Mouse (Mus musculus): ENCODE measurements around the gene Ptger1. TPM values are rescaled to one million over a fixed set of nuclear protein-coding genes. Genes with fewer than 3 reads are reported as not detected.

The Ptger1 gene
- polyA plus RNA-seq, 1 experiment = 0.58 TPM

GRCm38 (mm10) chr8:83660545-83660944, 5.9 kb upstream of the Ptger1 start:
- H3K9ac ChIP-seq (ENCODE audit: low read depth, poor library complexity, severe bottlenecking) = peak overlapping the region; percentile 21; the same call in 1 of the 2 replicates
- H3K36me3 ChIP-seq (ENCODE audit: control insufficient read depth, insufficient read depth, low read length, poor library complexity, severe bottlenecking) = 0 out of 2 replicates have a peak, but pooled peaks cover 3% of the 10 kb centered on the region
- H3K4me3 ChIP-seq (ENCODE audit: low read depth, low read length) = no peak overlapping the region; the same call in 1 of the 2 replicates

DNA sequence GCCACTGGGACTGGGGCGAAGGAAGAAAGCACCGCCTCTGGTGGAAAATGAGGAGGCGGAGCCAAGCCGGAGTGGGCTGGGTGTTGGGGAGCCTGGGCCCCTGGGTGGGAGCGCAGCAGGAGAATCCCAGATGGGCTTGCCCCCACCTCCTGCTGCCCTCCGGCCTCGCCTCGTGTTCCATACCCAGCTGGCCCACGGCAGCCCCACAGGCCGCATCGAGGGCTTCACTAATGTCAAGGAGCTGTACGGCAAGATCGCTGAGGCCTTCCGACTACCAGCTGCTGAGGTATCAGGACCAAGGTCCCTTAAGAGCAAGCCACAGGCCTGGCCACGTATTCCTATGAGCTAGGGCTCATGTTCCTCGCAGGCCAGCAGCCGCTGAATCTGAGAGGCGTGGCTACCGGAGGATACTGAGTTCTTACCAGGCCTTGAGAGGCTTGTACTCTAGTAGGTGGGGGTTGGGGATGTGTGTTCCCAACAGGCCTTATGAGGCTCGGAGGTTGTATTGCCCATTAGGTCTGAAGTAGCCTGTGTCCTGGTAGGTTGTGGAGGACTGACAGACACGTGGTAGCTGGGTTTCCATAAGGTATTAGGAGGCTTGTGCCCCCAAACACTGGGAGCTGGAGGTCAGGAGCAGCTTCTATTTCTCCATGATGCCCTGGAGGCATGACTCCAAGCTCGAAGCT, 5.3 kb upstream of the Ptger1 start:
- Histone ChIP-seq H3K4me1 (ENCODE audit: control insufficient read depth, insufficient read depth, low read length) (peaks cover 11% of the 10 kb centered on the region), H3K9me3 (replicated peaks; ENCODE audit: control insufficient read depth, insufficient read depth, low read length, poor library complexity, severe bottlenecking) (no peaks in the 10 kb centered on the region), H3K9ac (ENCODE audit: low read depth, poor library complexity, severe bottlenecking) (peak overlapping the region; percentile 21; the same call in 1 of the 2 replicates), H3K27ac (ENCODE audit: insufficient read depth, low read length) (no peak overlapping the region), H3K27me3 (ENCODE audit: control insufficient read depth, insufficient read depth, low read length, poor library complexity, severe bottlenecking) (no peaks in the 10 kb centered on the region), H3K4me3 (ENCODE audit: low read depth, low read length) (0 out of 2 replicates have a peak overlapping the region, but pooled peaks have one; percentile 2), H3K36me3 (ENCODE audit: control insufficient read depth, insufficient read depth, low read length, poor library complexity, severe bottlenecking) (0 out of 2 replicates have a peak, but pooled peaks cover 3% of the 10 kb centered on the region)
- TF ChIP-seq EP300 (IDR thresholded peaks at IDR 0.05; ENCODE audit: insufficient read depth, low read depth, low read length) = no peak
- no peak for TF ChIP-seq POLR2A (IDR thresholded peaks at IDR 0.05; ENCODE audit: insufficient read depth, low read length)
- TF ChIP-seq CTCF (IDR thresholded peaks at IDR 0.05; ENCODE audit: low read depth, low read length) = no peak

More at GRCm38 (mm10) chr8:83660545-83660944, 5.9 kb upstream of the Ptger1 start:
- Histone ChIP-seq H3K27me3 (ENCODE audit: control insufficient read depth, insufficient read depth, low read length, poor library complexity, severe bottlenecking) (no peaks in the 10 kb centered on the region), H3K27ac (ENCODE audit: insufficient read depth, low read length) (no peak overlapping the region), H3K9me3 (replicated peaks; ENCODE audit: control insufficient read depth, insufficient read depth, low read length, poor library complexity, severe bottlenecking) (no peaks in the 10 kb centered on the region), H3K4me1 (ENCODE audit: control insufficient read depth, insufficient read depth, low read length) (peaks cover 11% of the 10 kb centered on the region)
- TF ChIP-seq POLR2A (IDR thresholded peaks at IDR 0.05; ENCODE audit: insufficient read depth, low read length) = no peak
- no peak for TF ChIP-seq EP300 (IDR thresholded peaks at IDR 0.05; ENCODE audit: insufficient read depth, low read depth, low read length)
- TF ChIP-seq CTCF (IDR thresholded peaks at IDR 0.05; ENCODE audit: low read depth, low read length) = no peak

DNA sequence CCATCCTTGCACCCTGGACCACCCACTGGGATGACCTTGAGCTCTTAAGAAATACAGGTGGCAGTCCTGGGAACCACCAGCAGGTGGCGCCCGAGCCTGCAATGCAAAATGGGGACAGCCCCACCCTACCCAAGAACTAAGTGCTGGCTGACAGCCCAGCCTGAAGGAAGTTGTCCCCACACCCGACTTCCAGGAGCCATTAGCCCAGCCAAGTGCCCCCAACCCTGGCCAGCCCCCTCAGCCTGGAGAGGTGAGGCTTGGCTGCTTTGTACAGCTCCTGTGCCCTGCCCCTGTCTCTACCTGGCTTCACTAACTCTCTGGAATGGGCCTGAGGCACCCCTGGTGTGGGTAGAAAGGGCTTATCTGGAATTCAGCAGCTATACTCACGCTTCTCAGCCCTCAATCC, 4.1 kb upstream of the Ptger1 start:
- no peaks in the 10 kb centered on the region for H3K9me3 ChIP-seq (replicated peaks; ENCODE audit: control insufficient read depth, insufficient read depth, low read length, poor library complexity, severe bottlenecking)
- no peak overlapping the region for H3K4me3 ChIP-seq (ENCODE audit: low read depth, low read length)
- no peak overlapping the region for H3K27ac ChIP-seq (ENCODE audit: insufficient read depth, low read length)
- H3K27me3 ChIP-seq (ENCODE audit: control insufficient read depth, insufficient read depth, low read length, poor library complexity, severe bottlenecking) = no peaks in the 10 kb centered on the region
- 0 out of 2 replicates have a peak, but pooled peaks cover 3% of the 10 kb centered on the region for H3K36me3 ChIP-seq (ENCODE audit: control insufficient read depth, insufficient read depth, low read length, poor library complexity, severe bottlenecking)
- TF ChIP-seq POLR2A (IDR thresholded peaks at IDR 0.05; ENCODE audit: insufficient read depth, low read length) (no peak), CTCF (IDR thresholded peaks at IDR 0.05; ENCODE audit: low read depth, low read length) (peak; percentile 97), EP300 (IDR thresholded peaks at IDR 0.05; ENCODE audit: insufficient read depth, low read depth, low read length) (peak; percentile 42; the same call in 1 of the 2 replicates)
- H3K4me1 ChIP-seq (ENCODE audit: control insufficient read depth, insufficient read depth, low read length) = peaks cover 9% of the 10 kb centered on the region
- H3K9ac ChIP-seq (ENCODE audit: low read depth, poor library complexity, severe bottlenecking) = no peak overlapping the region

- 0 out of 2 replicates have a peak, but pooled peaks cover 3% of the 10 kb centered on the region for H3K36me3 ChIP-seq (ENCODE audit: control insufficient read depth, insufficient read depth, low read length, poor library complexity, severe bottlenecking)
- H3K27ac ChIP-seq (ENCODE audit: insufficient read depth, low read length) = no peak overlapping the region
- no peaks in the 10 kb centered on the region for H3K27me3 ChIP-seq (ENCODE audit: control insufficient read depth, insufficient read depth, low read length, poor library complexity, severe bottlenecking)
- H3K4me3 ChIP-seq (ENCODE audit: low read depth, low read length) = no peak overlapping the region
- no peaks in the 10 kb centered on the region for H3K9me3 ChIP-seq (replicated peaks; ENCODE audit: control insufficient read depth, insufficient read depth, low read length, poor library complexity, severe bottlenecking)
- no peak overlapping the region for H3K9ac ChIP-seq (ENCODE audit: low read depth, poor library complexity, severe bottlenecking)
- TF ChIP-seq POLR2A (IDR thresholded peaks at IDR 0.05; ENCODE audit: insufficient read depth, low read length) (no peak), CTCF (IDR thresholded peaks at IDR 0.05; ENCODE audit: low read depth, low read length) (no peak), EP300 (IDR thresholded peaks at IDR 0.05; ENCODE audit: insufficient read depth, low read depth, low read length) (no peak)
- peaks cover 7% of the 10 kb centered on the region for H3K4me1 ChIP-seq (ENCODE audit: control insufficient read depth, insufficient read depth, low read length)
Measured at GRCm38 (mm10) chr8:83664096-83664495, 2.4 kb upstream of the Ptger1 start.

DNA sequence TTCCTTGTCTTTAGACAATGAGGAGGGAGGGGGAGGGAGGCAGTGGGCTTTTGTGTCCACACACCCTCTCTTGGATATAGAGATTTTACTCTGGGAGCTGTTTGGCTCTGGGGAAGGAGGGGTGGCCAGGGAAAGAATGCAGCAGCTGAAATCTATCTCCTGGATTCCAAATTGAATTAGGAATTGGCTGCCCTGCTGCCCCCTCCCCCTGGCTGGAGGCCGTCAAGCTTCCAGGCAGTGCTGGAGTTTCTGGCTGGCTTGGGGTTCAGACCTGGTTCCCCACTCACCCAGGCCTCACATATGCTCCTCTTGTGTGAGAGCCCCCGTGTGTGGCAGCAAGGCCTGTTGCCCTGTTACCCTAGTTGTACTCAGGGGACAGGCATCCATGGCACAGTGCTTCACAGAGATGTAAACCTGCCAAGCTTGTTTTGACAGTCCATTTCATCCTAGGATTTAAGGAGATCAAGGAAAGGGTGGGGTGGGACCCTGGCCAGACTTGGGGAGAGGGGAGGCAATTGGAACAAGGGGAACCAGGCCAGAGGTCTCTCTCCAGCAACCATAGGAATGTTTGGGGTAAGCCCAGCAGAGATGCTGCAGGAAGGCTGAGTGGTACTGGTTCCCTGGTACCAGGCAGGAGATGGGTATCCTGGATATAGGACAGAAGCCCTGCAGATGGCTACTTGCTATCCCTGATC, 1.4 kb upstream of the Ptger1 start:
- H3K36me3 ChIP-seq (ENCODE audit: control insufficient read depth, insufficient read depth, low read length, poor library complexity, severe bottlenecking) = 0 out of 2 replicates have a peak, but pooled peaks cover 3% of the 10 kb centered on the region
- H3K4me3 ChIP-seq (ENCODE audit: low read depth, low read length) = no peak overlapping the region
- H3K9ac ChIP-seq (ENCODE audit: low read depth, poor library complexity, severe bottlenecking) = no peak overlapping the region
- no peak overlapping the region for H3K27ac ChIP-seq (ENCODE audit: insufficient read depth, low read length)
- TF ChIP-seq EP300 (IDR thresholded peaks at IDR 0.05; ENCODE audit: insufficient read depth, low read depth, low read length) = no peak
- TF ChIP-seq CTCF (IDR thresholded peaks at IDR 0.05; ENCODE audit: low read depth, low read length) = no peak
- TF ChIP-seq POLR2A (IDR thresholded peaks at IDR 0.05; ENCODE audit: insufficient read depth, low read length) = no peak
- no peaks in the 10 kb centered on the region for H3K9me3 ChIP-seq (replicated peaks; ENCODE audit: control insufficient read depth, insufficient read depth, low read length, poor library complexity, severe bottlenecking)
- peaks cover 5% of the 10 kb centered on the region for H3K4me1 ChIP-seq (ENCODE audit: control insufficient read depth, insufficient read depth, low read length)
- H3K27me3 ChIP-seq (ENCODE audit: control insufficient read depth, insufficient read depth, low read length, poor library complexity, severe bottlenecking) = no peaks in the 10 kb centered on the region
